Mouse (Mus musculus) C2C12 (cell line): ENCODE results near the gene Kifc1.
"Not testable (repeated sequence)": the region's sequence is repeated elsewhere in the genome, so short reads cannot be mapped to it uniquely, and the experiment has no call there.

Source experiments
- CTCF ChIP-seq: IDR thresholded peaks from one replicate; pipeline ENCODE4 v1.5.1; 2011; ENCODE audit not compliant: control insufficient read depth, insufficient read depth, insufficient read length
- MAX ChIP-seq: IDR thresholded peaks from one replicate; pipeline ENCODE4 v1.6.1; 2011; ENCODE audit warnings: mild to moderate bottlenecking, control low read depth
- USF1 ChIP-seq: IDR thresholded peaks from one replicate; pipeline ENCODE4 v1.6.1; 2011; ENCODE audit warnings: low read depth, mild to moderate bottlenecking, control low read depth, moderate library complexity

DNA sequence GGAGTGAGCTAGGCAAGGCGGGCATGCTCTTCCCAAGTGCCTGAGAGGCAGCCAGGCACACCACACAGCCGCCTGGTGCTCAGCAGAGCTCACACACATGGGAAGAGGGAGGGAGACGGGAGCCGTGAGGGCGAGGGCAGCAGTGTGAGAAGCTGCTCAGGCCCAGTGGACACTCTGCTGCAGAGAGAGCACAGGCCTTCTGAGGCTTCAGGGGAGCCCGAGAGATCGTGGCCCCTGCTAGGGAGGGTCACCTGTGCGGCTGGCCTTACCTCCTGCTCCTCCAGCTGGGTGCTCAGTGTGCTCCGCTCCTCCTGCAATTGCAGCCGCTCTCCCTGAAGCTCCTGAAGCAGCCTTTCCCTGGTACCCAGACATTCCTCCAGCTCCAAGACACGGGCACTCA, 6.1 kb downstream of the Kifc1 start:
- TF ChIP-seq CTCF, USF1, MAX: not testable (repeated sequence)
